Mouse (Mus musculus) embryonic facial prominence, embryonic 10.5 days (tissue): ENCODE measurements at regions not wholly inside any gene's neighbourhood (a gene's known extent, or its start where the extent isn't known, plus 50 kb on each side); places are given as distances from the start of the nearest gene placed in this dataset.

Experiments used
- DNase-seq: peaks from one replicate; pipeline ENCODE4 v3.0.0-alpha.2; 2017; ENCODE audit warnings: low spot score
- H3K27ac ChIP-seq: fragments of 300-500 bp; sonication (generic); replicated peaks from 2 replicates; pipeline ENCODE4 v1.5.1; 2016; ENCODE audit warnings: mild to moderate bottlenecking
- H3K27me3 ChIP-seq: fragments of 300-500 bp; sonication (generic); replicated peaks from 2 replicates; pipeline ENCODE4 v1.6.1; 2016; ENCODE audit warnings: low read depth, mild to moderate bottlenecking; ENCODE audit not compliant: poor library complexity, severe bottlenecking
- H3K36me3 ChIP-seq: fragments of 300-500 bp; sonication (generic); replicated peaks from 2 replicates; pipeline ENCODE4 v1.6.1; 2016; ENCODE audit warnings: mild to moderate bottlenecking, moderate library complexity
- H3K4me1 ChIP-seq: fragments of 300-500 bp; sonication (generic); 2 replicates; pipeline ENCODE4 v1.6.1; 2016
- H3K4me3 ChIP-seq: fragments of 300-500 bp; sonication (generic); 2 replicates; pipeline ENCODE4 v1.5.1; 2016; ENCODE audit warnings: mild to moderate bottlenecking, moderate library complexity
- H3K9me3 ChIP-seq: fragments of 300-500 bp; sonication (generic); 2 replicates; pipeline ENCODE4 v1.6.1; 2016; ENCODE audit warnings: mild to moderate bottlenecking
- WGBS: fragments of 180-500 bp; shearing (Covaris S2); methylation state at CpG from one replicate; pipeline ENCODE4 v1.1.7; 2016; 5-methylcytosine and 5-hydroxymethylcytosine counted together

DNA sequence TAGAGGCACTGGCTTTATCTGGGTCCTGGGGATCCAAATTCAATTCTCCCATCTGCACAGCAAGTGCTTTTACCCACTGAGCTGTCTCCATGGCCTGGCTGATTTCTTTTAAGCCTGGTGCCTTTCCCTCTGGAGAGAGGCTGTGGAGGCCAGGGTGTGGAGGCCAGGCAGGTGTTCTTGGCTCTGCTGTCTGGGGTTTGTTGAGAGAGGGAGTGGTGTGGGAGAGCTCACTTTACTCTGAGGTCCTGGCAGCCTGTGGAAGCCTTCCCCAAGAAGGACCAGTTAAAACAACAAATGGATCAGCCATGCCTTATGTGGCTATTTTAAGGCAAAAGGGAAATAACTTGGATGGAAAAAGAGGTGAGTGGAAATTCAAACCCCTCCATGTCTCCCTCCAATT, 86.5 kb downstream of the Rpl14 start:
- Histone ChIP-seq H3K4me1 (peaks cover 42% of the 10 kb centered on the region), H3K27ac (0 out of 2 replicates have a peak overlapping the region, but pooled peaks have one; percentile 5), H3K4me3 (no peak overlapping the region), H3K9me3 (no peaks in the 10 kb centered on the region), H3K27me3 (peaks cover 4% of the 10 kb centered on the region; the same call in 1 of the 2 replicates), H3K36me3 (no peaks in the 10 kb centered on the region)
- no peak for DNase-seq

DNA sequence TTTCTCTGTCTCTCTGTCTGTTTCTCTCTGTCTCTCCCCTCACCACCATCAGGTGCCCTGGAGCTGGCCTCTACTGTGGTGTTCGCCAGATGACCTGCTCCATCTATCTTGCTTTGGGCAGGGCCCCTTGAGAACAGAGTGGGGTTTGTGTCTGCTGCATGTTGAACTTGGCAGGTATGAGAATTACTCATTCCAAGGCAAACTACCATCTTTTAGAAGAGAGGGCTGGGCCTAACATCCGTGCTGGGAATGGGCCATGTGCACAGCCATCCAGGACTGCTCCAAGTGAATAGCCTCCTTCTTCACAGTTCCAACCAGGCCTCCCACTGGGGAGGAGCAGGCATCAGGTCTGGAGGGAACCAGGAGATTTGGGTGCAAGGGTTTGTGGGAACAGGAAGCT, 87.3 kb downstream of the Rpl14 start:
- Histone ChIP-seq H3K4me1 (peaks cover 39% of the 10 kb centered on the region), H3K36me3 (no peaks in the 10 kb centered on the region), H3K27me3 (peaks cover 4% of the 10 kb centered on the region; the same call in 1 of the 2 replicates), H3K9me3 (no peaks in the 10 kb centered on the region), H3K27ac (no peak overlapping the region), H3K4me3 (no peak overlapping the region)
- 83% methylated on average over 2 of the region's 2 CpGs for whole genome bisulfite sequencing
- no peak for DNase-seq

DNA sequence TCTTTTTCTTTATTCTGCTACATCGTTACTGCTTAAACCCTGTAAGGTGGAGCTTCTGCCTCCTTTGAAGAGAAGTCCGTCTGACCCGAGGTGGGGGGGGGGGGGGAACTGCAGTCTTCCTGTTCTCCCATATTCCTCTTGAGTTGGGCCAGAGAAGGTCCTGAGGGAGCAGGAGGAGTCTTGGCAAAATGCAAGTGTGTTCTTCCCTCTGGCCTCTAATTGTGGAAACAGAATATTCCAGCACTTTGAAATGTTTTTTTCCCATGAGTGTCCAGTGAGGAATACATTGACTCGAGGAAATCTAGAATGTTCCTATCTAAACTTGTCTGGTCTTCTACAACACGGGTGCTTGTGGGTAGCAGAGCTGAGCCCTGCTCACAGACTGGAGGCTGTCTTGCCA, 90.0 kb downstream of the Rpl14 start:
- 68% methylated on average over 5 of the region's 5 CpGs for WGBS
- Histone ChIP-seq H3K36me3 (no peaks in the 10 kb centered on the region), H3K4me3 (no peak overlapping the region), H3K27me3 (peaks cover 4% of the 10 kb centered on the region; the same call in 1 of the 2 replicates), H3K9me3 (no peaks in the 10 kb centered on the region), H3K4me1 (peaks cover 21% of the 10 kb centered on the region), H3K27ac (no peak overlapping the region)
- DNase-seq, result no peak

DNA sequence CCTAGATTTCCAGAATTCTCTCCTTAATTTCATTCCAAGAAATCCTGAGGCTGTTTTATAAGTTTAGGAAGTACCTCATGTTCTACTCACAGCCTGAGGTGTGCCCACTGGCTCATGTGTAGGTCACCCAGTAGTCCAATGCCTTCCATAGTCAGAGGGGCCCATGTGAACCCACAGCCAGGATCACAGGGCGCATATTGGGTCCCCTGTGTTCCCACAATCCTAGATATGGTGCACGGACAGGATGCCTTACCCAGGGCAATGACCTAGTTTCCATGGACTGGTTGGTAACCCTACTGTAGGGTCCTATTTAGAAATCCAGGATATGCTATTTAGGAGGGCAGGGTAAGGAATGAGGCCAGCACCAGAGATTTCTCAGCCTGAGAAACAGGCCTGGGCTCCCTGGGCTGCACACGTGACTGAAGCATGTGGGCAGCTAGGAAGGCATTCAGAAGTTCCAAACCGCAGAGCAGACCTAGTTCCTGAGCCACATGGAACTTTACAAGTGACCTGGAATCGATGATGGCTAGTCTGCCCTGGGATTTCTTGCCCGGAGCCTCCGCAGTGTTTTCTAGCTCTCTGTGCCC, 90.5 kb downstream of the Rpl14 start:
- no peaks in the 10 kb centered on the region for H3K36me3 ChIP-seq
- H3K27me3 ChIP-seq, result peaks cover 4% of the 10 kb centered on the region; the same call in 1 of the 2 replicates
- no peak for DNase-seq
- H3K4me1 ChIP-seq, result peaks cover 18% of the 10 kb centered on the region
- no peak overlapping the region for H3K4me3 ChIP-seq
- H3K9me3 ChIP-seq, result no peaks in the 10 kb centered on the region
- H3K27ac ChIP-seq, result no peak overlapping the region
- 90% methylated on average over 7 of the region's 7 CpGs for WGBS

DNA sequence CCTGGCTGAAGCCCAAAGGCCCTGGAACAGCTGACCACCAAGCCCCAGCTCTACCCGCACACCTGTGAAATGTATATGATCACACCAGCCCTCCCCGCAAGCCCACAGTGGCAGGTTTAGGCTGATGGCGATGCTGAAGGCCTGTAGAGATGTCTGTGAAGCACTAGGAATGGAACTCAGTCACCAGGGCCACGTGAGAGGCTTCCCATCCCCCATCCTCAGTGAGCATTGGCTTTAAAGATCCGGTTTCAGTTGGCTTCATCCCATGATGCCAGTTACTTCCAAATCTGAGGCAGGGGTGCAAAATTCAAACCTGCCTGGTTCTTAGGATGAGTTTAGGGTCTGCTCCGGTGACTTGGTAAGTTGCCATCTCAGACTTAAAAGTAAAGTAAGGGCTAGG, 91.9 kb downstream of the Rpl14 start:
- no peaks in the 10 kb centered on the region for H3K36me3 ChIP-seq
- 0 out of 2 replicates have a peak, but pooled peaks cover 4% of the 10 kb centered on the region for H3K27me3 ChIP-seq
- 58% methylated on average over 6 of the region's 6 CpGs for WGBS
- DNase-seq, result no peak
- no peaks in the 10 kb centered on the region for H3K9me3 ChIP-seq
- no peak overlapping the region; the same call in 1 of the 2 replicates for H3K27ac ChIP-seq
- H3K4me3 ChIP-seq, result no peak overlapping the region
- peaks cover 4% of the 10 kb centered on the region for H3K4me1 ChIP-seq

DNA sequence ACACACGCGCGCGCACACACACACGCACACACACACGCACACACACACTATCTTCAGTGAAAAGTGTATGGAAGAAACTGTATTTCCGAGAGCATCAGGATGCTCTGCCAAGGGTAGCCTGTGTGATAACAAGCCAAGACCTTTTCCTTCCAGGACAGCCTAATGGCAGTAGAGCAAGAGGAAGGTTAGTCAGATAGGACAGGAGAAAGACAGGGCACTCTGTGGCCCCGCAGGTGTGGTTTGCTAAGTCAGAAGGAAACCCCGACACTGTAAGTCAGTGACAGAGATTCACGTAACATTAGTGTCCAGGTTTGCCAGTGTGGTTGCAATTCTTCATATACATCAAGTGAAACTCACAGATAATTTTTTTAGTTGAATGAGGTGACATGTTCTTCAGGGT, 92.8 kb downstream of the Rpl14 start:
- peaks cover 4% of the 10 kb centered on the region for H3K4me1 ChIP-seq
- DNase-seq, result no peak
- H3K36me3 ChIP-seq, result no peaks in the 10 kb centered on the region
- no peak overlapping the region for H3K4me3 ChIP-seq
- H3K27ac ChIP-seq, result no peak overlapping the region
- H3K27me3 ChIP-seq, result no peaks in the 10 kb centered on the region
- no peaks in the 10 kb centered on the region for H3K9me3 ChIP-seq
- 91% methylated on average over 10 of the region's 10 CpGs for WGBS

DNA sequence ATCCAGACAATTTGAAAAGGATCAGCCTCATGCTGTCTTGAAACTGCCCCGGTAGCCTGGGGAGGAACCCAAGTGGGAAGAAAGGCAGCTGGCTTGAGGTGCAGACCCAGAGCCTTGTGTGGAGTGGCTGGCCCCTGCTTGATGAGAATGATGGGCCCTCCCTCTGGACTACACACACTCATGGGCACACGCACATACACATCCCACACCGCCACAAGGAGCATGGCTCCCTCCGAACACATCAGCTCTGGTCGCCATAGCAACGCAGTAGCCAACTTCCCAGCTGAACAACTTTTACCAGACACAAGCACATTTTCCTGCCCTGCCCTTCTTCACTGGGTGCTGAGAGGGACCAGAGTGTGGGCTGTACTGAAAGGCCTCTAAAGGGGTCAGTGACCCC, 101.2 kb downstream of the Rpl14 start:
- no peaks in the 10 kb centered on the region for H3K9me3 ChIP-seq
- H3K4me3 ChIP-seq, result no peak overlapping the region
- peak overlapping the region; percentile 44 for H3K27ac ChIP-seq
- 21% methylated on average over 6 of the region's 6 CpGs for WGBS
- peaks cover 38% of the 10 kb centered on the region for H3K4me1 ChIP-seq
- DNase-seq, result peak; percentile 51
- peaks cover 54% of the 10 kb centered on the region for H3K27me3 ChIP-seq
- H3K36me3 ChIP-seq, result no peaks in the 10 kb centered on the region

DNA sequence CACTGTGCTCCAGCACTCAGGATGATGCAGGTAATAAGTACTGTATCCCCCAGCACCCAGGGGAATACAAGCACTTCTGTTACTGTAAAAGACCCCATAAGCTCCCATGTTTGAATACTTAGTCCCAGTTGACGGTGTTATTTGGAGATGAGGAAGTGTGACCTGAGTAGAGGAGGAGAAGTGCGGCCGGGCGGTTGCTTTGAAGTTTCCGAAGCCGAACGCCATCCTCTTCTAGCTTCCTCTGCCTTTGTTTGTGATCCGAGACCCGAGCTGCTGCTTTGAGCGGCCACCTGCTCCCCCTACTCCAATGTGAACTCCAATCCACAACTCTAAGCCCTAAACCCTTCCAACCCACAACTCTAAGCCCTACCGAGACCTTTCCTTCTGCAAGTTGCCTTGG, 103.6 kb downstream of the Rpl14 start:
- H3K27me3 ChIP-seq, result peaks cover 55% of the 10 kb centered on the region
- WGBS, result 2% methylated on average over 11 of the region's 11 CpGs
- peak overlapping the region; percentile 51 for H3K4me3 ChIP-seq
- DNase-seq, result peak; percentile 47
- 0 out of 2 replicates have a peak overlapping the region, but pooled peaks have one; percentile 35 for H3K27ac ChIP-seq
- H3K4me1 ChIP-seq, result peaks cover 49% of the 10 kb centered on the region
- H3K9me3 ChIP-seq, result no peaks in the 10 kb centered on the region
- H3K36me3 ChIP-seq, result no peaks in the 10 kb centered on the region

DNA sequence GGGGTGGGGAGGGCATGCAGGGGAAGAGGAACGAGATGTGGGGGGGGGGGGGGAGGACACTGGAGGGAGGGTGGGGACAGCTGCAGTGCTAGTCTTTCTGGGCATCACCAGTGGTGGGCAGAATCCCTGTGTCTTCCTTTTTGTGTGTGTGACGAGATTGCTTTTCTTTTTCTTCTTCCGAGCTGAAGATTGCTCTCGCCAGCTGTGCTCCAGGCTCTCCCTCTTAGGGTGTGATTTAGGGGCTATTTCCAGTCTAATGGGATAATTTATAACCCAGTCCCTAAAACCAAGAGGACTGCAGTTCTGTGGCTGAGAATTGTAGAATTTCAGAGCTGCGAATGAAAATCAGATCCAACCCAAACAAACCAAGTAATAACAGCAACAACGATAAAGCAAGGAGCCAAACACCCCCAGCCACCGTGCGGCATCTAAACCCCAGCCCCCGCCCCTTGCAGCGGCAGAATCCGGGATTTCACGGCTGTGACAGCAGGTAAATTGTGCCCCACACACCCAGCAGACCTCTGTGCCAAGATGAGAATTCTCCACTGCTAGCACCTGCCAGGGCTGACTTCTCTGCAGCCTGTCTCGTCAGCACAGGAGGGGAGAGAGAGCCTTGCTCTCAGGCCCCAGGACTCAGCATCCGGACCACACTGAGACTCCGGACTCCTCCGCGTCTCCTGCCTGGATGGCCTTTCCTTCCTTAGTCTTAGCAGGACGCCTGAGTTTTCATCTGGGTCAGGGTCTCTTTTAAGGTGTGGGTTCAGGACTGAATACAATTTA, 104.3 kb downstream of the Rpl14 start:
- Histone ChIP-seq H3K4me1 (peaks cover 56% of the 10 kb centered on the region), H3K27me3 (peaks cover 55% of the 10 kb centered on the region), H3K27ac (peak overlapping the region; percentile 41; the same call in 1 of the 2 replicates), H3K4me3 (peak overlapping the region; percentile 51), H3K9me3 (no peaks in the 10 kb centered on the region), H3K36me3 (no peaks in the 10 kb centered on the region)
- peak; percentile 54 for DNase-seq
- 2% methylated on average over 18 of the region's 18 CpGs for WGBS

DNA sequence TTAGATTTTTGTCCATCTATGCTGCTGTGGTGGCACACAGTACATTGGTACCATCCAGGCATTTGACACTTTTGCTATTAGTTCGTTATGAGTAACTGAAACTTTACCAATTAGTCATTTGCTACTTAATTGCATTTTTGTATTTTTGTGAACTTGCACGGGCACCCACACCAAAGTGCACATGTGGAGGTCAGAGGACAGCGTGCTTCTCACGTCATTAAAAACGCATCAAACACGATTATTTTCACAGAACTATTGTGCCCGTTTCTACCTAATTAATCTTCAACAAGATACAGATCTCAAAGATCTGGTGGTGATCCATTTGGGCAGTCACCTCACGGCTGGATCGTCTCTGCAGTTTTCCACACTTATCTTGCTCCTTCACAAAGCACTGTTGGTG, 105.1 kb downstream of the Rpl14 start:
- Histone ChIP-seq H3K36me3 (no peaks in the 10 kb centered on the region), H3K27me3 (peaks cover 56% of the 10 kb centered on the region), H3K4me1 (peaks cover 61% of the 10 kb centered on the region), H3K4me3 (peak overlapping the region; percentile 51), H3K27ac (no peak overlapping the region), H3K9me3 (no peaks in the 10 kb centered on the region)
- 23% methylated on average over 9 of the region's 9 CpGs for WGBS
- DNase-seq, result no peak

DNA sequence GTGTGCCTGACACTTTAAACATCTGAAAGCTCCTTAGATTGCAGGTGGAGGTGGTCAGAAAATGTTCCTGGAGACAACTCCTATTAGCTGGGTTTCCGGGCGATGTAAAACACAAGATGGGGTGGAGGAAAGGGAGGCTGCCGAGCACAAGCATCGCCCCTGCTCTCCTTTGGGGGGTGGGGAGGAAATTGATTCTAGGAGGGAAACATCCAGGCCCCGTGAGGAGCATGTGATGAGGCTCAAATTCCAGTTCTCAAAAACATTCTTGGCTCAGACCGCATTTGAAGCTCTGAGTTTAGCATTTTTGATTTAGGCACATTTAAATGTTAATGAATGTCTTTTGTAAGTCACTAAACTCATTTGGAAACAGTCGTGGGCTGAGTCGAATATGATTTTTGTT, 105.5 kb downstream of the Rpl14 start:
- peaks cover 59% of the 10 kb centered on the region for H3K27me3 ChIP-seq
- 23% methylated on average over 8 of the region's 8 CpGs for WGBS
- peak; percentile 39 for DNase-seq
- H3K36me3 ChIP-seq, result no peaks in the 10 kb centered on the region
- no peaks in the 10 kb centered on the region for H3K9me3 ChIP-seq
- no peak overlapping the region for H3K4me3 ChIP-seq
- H3K4me1 ChIP-seq, result peaks cover 65% of the 10 kb centered on the region
- H3K27ac ChIP-seq, result 0 out of 2 replicates have a peak overlapping the region, but pooled peaks have one; percentile 19

DNA sequence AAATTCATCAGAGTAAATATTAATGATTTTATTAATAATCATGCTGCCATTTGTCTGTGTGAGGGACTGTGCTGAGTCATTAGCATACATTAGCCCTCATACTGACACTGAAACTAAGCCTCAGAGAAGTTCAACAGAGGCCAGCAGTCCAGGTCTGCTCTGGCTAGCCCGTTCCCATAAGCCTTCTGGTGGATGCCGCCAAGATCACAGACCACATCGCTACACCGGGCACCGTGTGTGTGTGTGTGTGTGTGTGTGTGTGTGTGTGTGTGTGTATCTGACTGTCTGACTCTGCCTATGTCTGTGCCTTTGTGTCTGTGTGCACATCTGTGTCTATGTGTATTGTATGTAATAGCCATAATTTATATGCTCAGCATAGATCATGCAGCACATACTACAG, 106.0 kb downstream of the Rpl14 start:
- no peaks in the 10 kb centered on the region for H3K36me3 ChIP-seq
- no peak for DNase-seq
- WGBS, result 85% methylated on average over 5 of the region's 5 CpGs
- peaks cover 64% of the 10 kb centered on the region for H3K4me1 ChIP-seq
- no peaks in the 10 kb centered on the region for H3K9me3 ChIP-seq
- H3K27me3 ChIP-seq, result peaks cover 56% of the 10 kb centered on the region
- no peak overlapping the region for H3K4me3 ChIP-seq
- no peak overlapping the region for H3K27ac ChIP-seq
